Mouse (Mus musculus) brain, embryonic 14.5 days (tissue): ENCODE measurements around the gene Srprb.

Experiments used
- CTCF ChIP-seq: fragments of 200-500 bp; IDR thresholded peaks from 2 replicates; pipeline ENCODE4 v1.5.1; 2012; ENCODE audit warnings: inconsistent platforms, mild to moderate bottlenecking, moderate library complexity, borderline replicate concordance; ENCODE audit not compliant: insufficient read depth, insufficient read length; ENCODE audit errors: extremely low read depth
- POLR2A ChIP-seq: fragments of 200-500 bp; IDR thresholded peaks from 2 replicates; pipeline ENCODE4 v1.6.1; 2012; ENCODE audit warnings: mild to moderate bottlenecking, inconsistent platforms, borderline replicate concordance; ENCODE audit not compliant: poor library complexity, insufficient read depth, insufficient read length, severe bottlenecking; ENCODE audit errors: extremely low read depth

DNA sequence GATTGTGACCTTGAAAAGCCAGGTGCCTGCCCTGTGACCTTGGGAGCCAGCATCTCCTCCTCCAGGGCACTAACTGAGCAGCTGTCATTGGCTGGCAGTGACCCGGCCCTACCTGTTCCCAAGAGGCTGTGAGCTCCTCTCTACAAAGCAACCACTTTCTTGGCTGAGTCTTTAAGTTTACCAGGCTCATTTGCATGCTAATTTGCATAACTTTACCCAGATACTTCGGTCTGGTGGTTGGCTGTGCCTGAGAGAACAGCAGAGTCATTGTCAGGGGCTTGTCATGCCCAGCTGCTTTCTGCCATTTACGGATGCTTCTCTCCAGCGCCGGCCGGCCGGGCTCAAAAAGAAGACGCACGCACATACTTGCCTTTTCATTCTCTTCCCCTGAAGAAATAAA is 55.2 kb downstream of the Srprb start:
- TF ChIP-seq CTCF, result no peak
- no peak for TF ChIP-seq POLR2A
